Mouse (Mus musculus): Measurements from ENCODE around the gene Txnip. TPM values are rescaled to one million over a fixed set of nuclear protein-coding genes. Genes with fewer than 3 reads are reported as not detected.

Gene Txnip
- polyA plus RNA-seq, 1 experiment from 2014 or later, result 48.9 TPM

DNA sequence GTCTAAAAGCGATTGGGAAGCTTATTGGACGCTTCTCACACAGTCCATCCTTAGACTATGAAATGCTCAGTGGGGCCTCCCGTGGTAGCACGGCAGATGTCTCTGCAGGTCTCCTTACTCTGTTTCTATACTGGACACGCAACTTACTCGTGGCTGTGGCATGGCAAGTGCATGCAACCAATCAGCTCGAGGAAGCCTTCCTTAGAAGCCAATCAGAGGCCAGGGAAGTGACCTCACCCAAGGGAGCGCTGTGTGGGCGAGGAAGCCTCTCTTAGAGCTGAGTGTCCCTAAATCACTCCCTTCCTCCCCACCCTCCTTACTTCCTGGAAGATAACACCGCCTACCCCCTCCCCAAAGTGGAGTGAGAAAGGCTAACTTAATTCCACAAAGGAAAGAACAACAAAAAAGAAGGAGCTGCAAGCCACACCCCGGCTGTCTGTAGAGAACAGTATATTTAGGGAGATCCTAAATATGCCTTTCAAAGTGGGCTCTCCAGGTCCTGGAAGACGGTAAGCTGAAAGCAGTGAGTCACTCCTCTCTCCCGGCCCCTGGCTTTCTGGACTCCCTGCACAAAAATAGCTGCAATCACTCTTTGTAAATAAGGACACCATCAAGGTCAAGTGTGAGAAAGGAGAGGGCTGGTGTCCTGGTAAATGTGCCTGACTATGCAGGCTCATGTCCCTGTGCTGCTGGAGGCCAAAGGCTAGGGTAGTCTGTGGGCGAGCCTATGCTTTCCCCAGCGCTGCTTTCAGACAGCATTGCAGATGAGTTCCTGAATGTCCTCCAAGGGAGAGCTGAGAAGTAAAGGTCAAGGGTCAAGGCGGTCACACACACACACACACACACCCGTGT, 19.2 kb downstream of the Txnip start, which contains the start of gene Gm16253:
Gene Gm16253, plus strand, starts transcription at position 295 of the 852 bp plus-strand sequence.
- no peaks in the 10 kb centered on the region for H3K9me3 ChIP-seq (ENCODE audit: control insufficient read depth, low read length)
- H3K4me2 ChIP-seq (ENCODE audit: low read depth, low read length), result peak within 1 kb of the TSS; percentile 51
- H3K4me1 ChIP-seq (ENCODE audit: control insufficient read depth, insufficient read depth, low read length), result peaks cover 13% of the 10 kb centered on the region
- peak within 1 kb of the TSS; percentile 16 for H3K4me3 ChIP-seq (ENCODE audit: low read depth, low read length)
- WGBS, result 14% methylated on average over 17 of the region's 17 CpGs
- ATAC-seq (ENCODE audit: low read depth), result peak; percentile 92
- H3K27ac ChIP-seq (ENCODE audit: low read depth, low read length), result peak within 1 kb of the TSS; percentile 74
- no peaks in the 10 kb centered on the region for H3K36me3 ChIP-seq (ENCODE audit: control insufficient read depth, insufficient read depth, low read length)
- no peaks in the 10 kb centered on the region for H3K27me3 ChIP-seq (ENCODE audit: control insufficient read depth, insufficient read depth, low read length)
- no peak within 1 kb of the TSS; the same call in 1 of the 2 replicates for H3K9ac ChIP-seq (replicated peaks; ENCODE audit: low read depth, low read length)

DNA sequence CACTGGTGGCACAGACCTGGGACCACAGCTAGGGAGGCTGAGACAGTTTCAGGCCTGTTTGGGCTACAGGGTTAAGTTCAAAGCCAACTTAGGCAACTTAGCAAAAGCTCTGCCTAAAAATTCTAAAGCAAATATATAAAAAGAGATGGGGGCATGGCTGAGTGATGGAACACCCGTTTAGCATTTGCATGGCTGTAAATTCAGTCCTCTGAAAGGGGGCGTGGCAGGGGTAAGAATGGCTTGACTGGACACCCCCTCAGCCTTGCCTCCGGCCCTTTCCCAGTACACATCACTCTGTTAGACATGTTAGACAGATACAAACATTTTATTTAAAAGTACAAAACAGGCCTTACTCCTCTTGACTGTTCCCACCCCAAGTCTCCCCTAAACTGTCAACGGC, 19.8 kb downstream of the Txnip start:
- H3K9ac ChIP-seq (replicated peaks; ENCODE audit: low read depth, low read length), result no peak overlapping the region
- no peaks in the 10 kb centered on the region for H3K27me3 ChIP-seq (ENCODE audit: control insufficient read depth, insufficient read depth, low read length)
- H3K27ac ChIP-seq (ENCODE audit: low read depth, low read length), result peak overlapping the region; percentile 74
- no peak overlapping the region for H3K4me3 ChIP-seq (ENCODE audit: low read depth, low read length)
- H3K4me2 ChIP-seq (ENCODE audit: low read depth, low read length), result no peak overlapping the region
- H3K36me3 ChIP-seq (ENCODE audit: control insufficient read depth, insufficient read depth, low read length), result no peaks in the 10 kb centered on the region
- WGBS, result 43% methylated on average over 4 of the region's 4 CpGs
- peaks cover 13% of the 10 kb centered on the region for H3K4me1 ChIP-seq (ENCODE audit: control insufficient read depth, insufficient read depth, low read length)
- H3K9me3 ChIP-seq (ENCODE audit: control insufficient read depth, low read length), result no peaks in the 10 kb centered on the region
- ATAC-seq (ENCODE audit: low read depth), result no peak

DNA sequence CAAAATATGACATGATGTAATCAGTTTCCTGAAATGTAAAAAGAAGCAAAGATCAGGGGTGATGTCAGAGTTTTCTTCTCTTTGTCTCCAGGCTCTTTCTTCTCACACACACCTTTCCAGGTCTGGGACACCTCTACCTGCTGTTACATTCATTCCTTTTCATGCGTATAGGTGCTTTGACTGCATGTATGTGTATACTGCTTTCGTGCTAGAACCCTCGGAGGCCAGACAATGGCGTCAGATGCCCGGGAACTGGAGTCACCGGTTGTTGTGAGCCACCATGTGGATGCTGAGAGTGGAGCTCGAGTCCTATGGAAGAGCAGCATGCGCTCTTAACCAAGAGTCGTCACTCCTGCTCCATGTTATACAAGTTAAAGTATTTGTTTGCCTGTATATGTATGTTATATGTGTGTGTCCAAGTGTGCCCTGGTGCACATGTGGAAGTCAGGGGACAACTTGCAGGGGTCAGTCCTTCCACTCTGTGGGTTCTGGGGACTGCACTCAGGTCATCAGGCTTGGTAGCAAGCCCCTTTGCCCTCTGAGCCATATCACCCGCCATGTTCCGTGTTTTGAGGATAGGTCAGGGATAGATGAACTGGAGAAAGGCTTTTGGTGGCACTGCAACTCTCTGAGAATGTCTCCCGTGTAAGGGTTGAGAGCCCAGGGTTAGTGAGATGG, 20.9 kb downstream of the Txnip start:
- Histone ChIP-seq H3K9me3 (ENCODE audit: control insufficient read depth, low read length) (no peaks in the 10 kb centered on the region), H3K27me3 (ENCODE audit: control insufficient read depth, insufficient read depth, low read length) (no peaks in the 10 kb centered on the region), H3K4me3 (ENCODE audit: low read depth, low read length) (no peak overlapping the region), H3K4me2 (ENCODE audit: low read depth, low read length) (no peak overlapping the region), H3K4me1 (ENCODE audit: control insufficient read depth, insufficient read depth, low read length) (peaks cover 13% of the 10 kb centered on the region), H3K36me3 (ENCODE audit: control insufficient read depth, insufficient read depth, low read length) (no peaks in the 10 kb centered on the region), H3K9ac (replicated peaks; ENCODE audit: low read depth, low read length) (no peak overlapping the region), H3K27ac (ENCODE audit: low read depth, low read length) (no peak overlapping the region)
- WGBS, result 78% methylated on average over 12 of the region's 12 CpGs
- no peak for ATAC-seq (ENCODE audit: low read depth)

GRCm38 (mm10) chr3:96579239-96579750, 21.5 kb downstream of the Txnip start:
- no peak for ATAC-seq (ENCODE audit: low read depth)
- H3K36me3 ChIP-seq (ENCODE audit: control insufficient read depth, insufficient read depth, low read length), result no peaks in the 10 kb centered on the region
- H3K4me2 ChIP-seq (ENCODE audit: low read depth, low read length), result no peak overlapping the region
- no peaks in the 10 kb centered on the region for H3K27me3 ChIP-seq (ENCODE audit: control insufficient read depth, insufficient read depth, low read length)
- no peak overlapping the region for H3K27ac ChIP-seq (ENCODE audit: low read depth, low read length)
- H3K4me1 ChIP-seq (ENCODE audit: control insufficient read depth, insufficient read depth, low read length), result peaks cover 13% of the 10 kb centered on the region
- 75% methylated on average over 4 of the region's 4 CpGs for WGBS
- H3K4me3 ChIP-seq (ENCODE audit: low read depth, low read length), result no peak overlapping the region
- H3K9ac ChIP-seq (replicated peaks; ENCODE audit: low read depth, low read length), result no peak overlapping the region
- H3K9me3 ChIP-seq (ENCODE audit: control insufficient read depth, low read length), result no peaks in the 10 kb centered on the region

- H3K9me3 ChIP-seq (ENCODE audit: control insufficient read depth, low read length), result no peaks in the 10 kb centered on the region
- peaks cover 13% of the 10 kb centered on the region for H3K4me1 ChIP-seq (ENCODE audit: control insufficient read depth, insufficient read depth, low read length)
- peak overlapping the region; percentile 11; the same call in 1 of the 2 replicates for H3K9ac ChIP-seq (replicated peaks; ENCODE audit: low read depth, low read length)
- peak overlapping the region; percentile 51 for H3K4me2 ChIP-seq (ENCODE audit: low read depth, low read length)
- H3K4me3 ChIP-seq (ENCODE audit: low read depth, low read length), result 0 out of 2 replicates have a peak overlapping the region, but pooled peaks have one; percentile 19
- H3K27me3 ChIP-seq (ENCODE audit: control insufficient read depth, insufficient read depth, low read length), result no peaks in the 10 kb centered on the region
- no peaks in the 10 kb centered on the region for H3K36me3 ChIP-seq (ENCODE audit: control insufficient read depth, insufficient read depth, low read length)
- peak; percentile 72 for ATAC-seq (ENCODE audit: low read depth)
- 10% methylated on average over 16 of the region's 16 CpGs for WGBS
- 0 out of 2 replicates have a peak overlapping the region, but pooled peaks have one; percentile 16 for H3K27ac ChIP-seq (ENCODE audit: low read depth, low read length)
Observed at GRCm38 (mm10) chr3:96579885-96580454, 22.2 kb downstream of the Txnip start.

DNA sequence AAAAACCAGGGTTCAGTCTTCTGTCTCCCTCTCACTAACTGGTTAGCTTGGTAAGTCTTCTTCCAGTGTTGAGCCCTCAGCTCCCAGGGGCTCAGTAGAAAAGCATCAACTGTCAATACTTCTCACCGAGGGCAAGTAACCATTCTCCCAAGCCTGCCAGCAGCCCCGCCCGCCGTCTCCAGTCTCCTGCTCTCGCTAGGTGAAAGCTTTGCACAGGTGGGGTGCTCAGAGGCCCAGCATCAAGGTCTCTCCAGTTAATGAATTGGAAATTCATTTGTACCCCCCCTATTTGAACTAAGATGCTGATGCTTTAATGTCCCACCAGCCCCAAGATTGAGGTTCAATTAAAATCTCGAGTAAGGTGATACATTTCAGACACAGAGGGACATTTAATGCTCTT, 23.4 kb downstream of the Txnip start:
- Histone ChIP-seq H3K9ac (replicated peaks; ENCODE audit: low read depth, low read length) (no peak overlapping the region), H3K4me2 (ENCODE audit: low read depth, low read length) (no peak overlapping the region), H3K27ac (ENCODE audit: low read depth, low read length) (no peak overlapping the region), H3K36me3 (ENCODE audit: control insufficient read depth, insufficient read depth, low read length) (no peaks in the 10 kb centered on the region), H3K9me3 (ENCODE audit: control insufficient read depth, low read length) (no peaks in the 10 kb centered on the region), H3K27me3 (ENCODE audit: control insufficient read depth, insufficient read depth, low read length) (no peaks in the 10 kb centered on the region), H3K4me3 (ENCODE audit: low read depth, low read length) (no peak overlapping the region), H3K4me1 (ENCODE audit: control insufficient read depth, insufficient read depth, low read length) (peaks cover 12% of the 10 kb centered on the region)
- ATAC-seq (ENCODE audit: low read depth), result no peak
- 58% methylated on average over 6 of the region's 6 CpGs for WGBS

- WGBS, result 86% methylated on average over 16 of the region's 16 CpGs
- Histone ChIP-seq H3K4me1 (ENCODE audit: control insufficient read depth, insufficient read depth, low read length) (peaks cover 7% of the 10 kb centered on the region), H3K27me3 (ENCODE audit: control insufficient read depth, insufficient read depth, low read length) (no peaks in the 10 kb centered on the region), H3K36me3 (ENCODE audit: control insufficient read depth, insufficient read depth, low read length) (no peaks in the 10 kb centered on the region), H3K9ac (replicated peaks; ENCODE audit: low read depth, low read length) (no peak overlapping the region), H3K4me3 (ENCODE audit: low read depth, low read length) (no peak overlapping the region), H3K4me2 (ENCODE audit: low read depth, low read length) (no peak overlapping the region), H3K27ac (ENCODE audit: low read depth, low read length) (no peak overlapping the region), H3K9me3 (ENCODE audit: control insufficient read depth, low read length) (no peaks in the 10 kb centered on the region)
- no peak for ATAC-seq (ENCODE audit: low read depth)
Observed at GRCm38 (mm10) chr3:96581771-96582515, 24.2 kb downstream of the Txnip start.

GRCm38 (mm10) chr3:96583386-96583785, 25.6 kb downstream of the Txnip start:
- no peak overlapping the region for H3K9ac ChIP-seq (replicated peaks; ENCODE audit: low read depth, low read length)
- no peaks in the 10 kb centered on the region for H3K9me3 ChIP-seq (ENCODE audit: control insufficient read depth, low read length)
- no peak overlapping the region for H3K27ac ChIP-seq (ENCODE audit: low read depth, low read length)
- no peak overlapping the region for H3K4me2 ChIP-seq (ENCODE audit: low read depth, low read length)
- H3K4me1 ChIP-seq (ENCODE audit: control insufficient read depth, insufficient read depth, low read length), result peaks cover 3% of the 10 kb centered on the region; the same call in 1 of the 2 replicates
- no peak overlapping the region for H3K4me3 ChIP-seq (ENCODE audit: low read depth, low read length)
- H3K27me3 ChIP-seq (ENCODE audit: control insufficient read depth, insufficient read depth, low read length), result no peaks in the 10 kb centered on the region
- H3K36me3 ChIP-seq (ENCODE audit: control insufficient read depth, insufficient read depth, low read length), result no peaks in the 10 kb centered on the region
- no peak for ATAC-seq (ENCODE audit: low read depth)
- 91% methylated on average over 5 of the region's 5 CpGs for WGBS

All from neural tube, embryonic 14.5 days (tissue).